ENCODE assay signal across 8 mouse cellular contexts in genomic region chr4:125729305-125730220, GRCm38 (mm10).
DNase-seq lines count a peak whose midpoint lies in the region; ATAC-seq and TF ChIP-seq lines count a peak whose summit lies in the region.

No protein-coding gene starts in this region.

- TF ChIP-seq CTCF in heart, postnatal 0 days (IDR thresholded peaks at IDR 0.05; ENCODE audit: low read depth) = no peak
- TF ChIP-seq CTCF in midbrain, postnatal 0 days (IDR thresholded peaks at IDR 0.05) = peak; percentile 23

- peak overlapping the region; percentile 39; the same call in 1 of the 2 replicates for H3K4me2 ChIP-seq in heart, postnatal 0 days (ENCODE audit: low read depth, low read length)
- H3K4me2 ChIP-seq in hindbrain, embryonic 11.5 days (replicated peaks; ENCODE audit: low read depth, low read length) = peak overlapping the region; percentile 39
- peak overlapping the region; percentile 45 for H3K4me2 ChIP-seq in midbrain, postnatal 0 days (ENCODE audit: low read depth, low read length, poor library complexity, severe bottlenecking)

- DNase-seq in heart, postnatal 0 days (ENCODE audit: low spot score) = no peak
- no peak for DNase-seq in heart, postnatal 10 days
- peak; percentile 77 for DNase-seq in embryo, embryonic 10 days (ENCODE audit: low spot score)
- DNase-seq in hindbrain, embryonic 11.5 days (ENCODE audit: low spot score) = peak; percentile 88
- no peak for DNase-seq in midbrain, postnatal 0 days (ENCODE audit: low spot score)
- no peak for DNase-seq in lung, postnatal 36 days

- TF ChIP-seq EP300 in heart, postnatal 0 days (IDR thresholded peaks at IDR 0.05; ENCODE audit: low read depth) = no peak

- WGBS in heart, postnatal 0 days = 13% methylated on average over 38 of the region's 38 CpGs
- WGBS in hindbrain, embryonic 11.5 days = 3% methylated on average over 38 of the region's 38 CpGs
- 6% methylated on average over 38 of the region's 38 CpGs for WGBS in midbrain, postnatal 0 days

- H3K27ac ChIP-seq in heart, postnatal 0 days (ENCODE audit: low read depth) = no peak overlapping the region
- H3K27ac ChIP-seq in hindbrain, embryonic 11.5 days (ENCODE audit: low read depth, low read length) = peak overlapping the region; percentile 80
- no peak overlapping the region for H3K27ac ChIP-seq in midbrain, postnatal 0 days (ENCODE audit: low read depth, low read length)

- intact Hi-C loops in heart, postnatal 10 days (cut with DNase I) = no loop called here

- no peak for ATAC-seq in heart, postnatal 0 days (ENCODE audit: insufficient read depth, low read depth)
- ATAC-seq in hindbrain, embryonic 11.5 days (ENCODE audit: low FRiP score) = peak; percentile 91
- no peak for ATAC-seq in midbrain, postnatal 0 days (ENCODE audit: low FRiP score)
- ATAC-seq in megakaryocyte progenitor cell, adult 5-6 weeks (replicated peaks; ENCODE audit: poor library complexity) = no peak
- ATAC-seq in CD4-positive, CD25-positive, alpha-beta regulatory T cell, adult 4 months = no peak

- H3K4me3 ChIP-seq in heart, postnatal 0 days (ENCODE audit: low read depth, low read length) = peak overlapping the region; percentile 10; the same call in 1 of the 2 replicates
- H3K4me3 ChIP-seq in hindbrain, embryonic 11.5 days (ENCODE audit: low read depth, low read length) = peak overlapping the region; percentile 25
- peak overlapping the region; percentile 6; the same call in 1 of the 2 replicates for H3K4me3 ChIP-seq in midbrain, postnatal 0 days (ENCODE audit: low read depth, low read length)

- no peak overlapping the region for H3K9ac ChIP-seq in heart, postnatal 0 days (replicated peaks; ENCODE audit: low read depth, low read length)
- peak overlapping the region; percentile 65 for H3K9ac ChIP-seq in hindbrain, embryonic 11.5 days (ENCODE audit: low read depth, low read length)
- no peak overlapping the region for H3K9ac ChIP-seq in midbrain, postnatal 0 days (replicated peaks; ENCODE audit: low read length, poor library complexity, severe bottlenecking)

- peaks cover 28% of the 10 kb centered on the region for H3K27me3 ChIP-seq in heart, postnatal 0 days (ENCODE audit: control insufficient read depth, insufficient read depth, low read length)
- H3K27me3 ChIP-seq in hindbrain, embryonic 11.5 days (ENCODE audit: control insufficient read depth, insufficient read depth, low read length) = peaks cover 5% of the 10 kb centered on the region
- peaks cover 12% of the 10 kb centered on the region for H3K27me3 ChIP-seq in midbrain, postnatal 0 days (ENCODE audit: insufficient read depth, low read length)

- H3K9me3 ChIP-seq in heart, postnatal 0 days (replicated peaks; ENCODE audit: control insufficient read depth, low read length) = no peaks in the 10 kb centered on the region
- H3K9me3 ChIP-seq in hindbrain, embryonic 11.5 days (ENCODE audit: control insufficient read depth, low read length) = no peaks in the 10 kb centered on the region
- H3K9me3 ChIP-seq in midbrain, postnatal 0 days (ENCODE audit: low read length) = no peaks in the 10 kb centered on the region

- H3K36me3 ChIP-seq in heart, postnatal 0 days (replicated peaks; ENCODE audit: control insufficient read depth, insufficient read depth, low read length) = no peaks in the 10 kb centered on the region
- H3K36me3 ChIP-seq in hindbrain, embryonic 11.5 days (ENCODE audit: control insufficient read depth, insufficient read depth, low read length) = no peaks in the 10 kb centered on the region
- H3K36me3 ChIP-seq in midbrain, postnatal 0 days (ENCODE audit: insufficient read depth, low read length) = no peaks in the 10 kb centered on the region

- no peaks in the 10 kb centered on the region for H3K4me1 ChIP-seq in heart, postnatal 0 days (ENCODE audit: control insufficient read depth, insufficient read depth)
- peaks cover 11% of the 10 kb centered on the region; the same call in 1 of the 2 replicates for H3K4me1 ChIP-seq in hindbrain, embryonic 11.5 days (replicated peaks; ENCODE audit: control insufficient read depth, insufficient read depth, low read length)
- no peaks in the 10 kb centered on the region for H3K4me1 ChIP-seq in midbrain, postnatal 0 days (ENCODE audit: insufficient read depth, low read length)

Comparison
In these comparisons a context has a peak if more than half of its experiments do, and no peak if none do; other contexts are left out.
1. DNase-seq: peak in embryo, embryonic 10 days (single experiment) and hindbrain, embryonic 11.5 days (single experiment); none in heart, postnatal 0 days (single experiment), heart, postnatal 10 days (0 of 2), midbrain, postnatal 0 days (single experiment) and lung, postnatal 36 days (single experiment).
2. Peak in every context shown above with its lines, with median percentiles within 50 percentile points of each other: H3K4me2 ChIP-seq and H3K4me3 ChIP-seq.